Mouse (Mus musculus): ENCODE data around the gene Cradd.

DNA sequence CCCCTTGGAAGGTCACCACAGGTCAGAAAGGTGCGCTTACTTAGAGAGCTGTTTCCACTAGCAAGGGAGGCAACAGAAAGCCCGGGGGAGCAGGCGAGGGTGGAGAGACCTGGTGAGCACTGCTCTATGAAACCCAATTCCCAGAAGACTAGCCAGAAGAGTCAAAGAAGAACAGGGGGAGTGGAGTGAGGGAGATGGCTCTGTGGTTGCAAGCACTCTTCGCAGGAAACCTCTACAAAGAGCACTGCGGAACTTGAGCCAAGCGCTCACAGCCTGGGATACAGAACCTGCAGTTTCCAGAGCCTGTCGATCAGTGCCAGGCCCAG, 24.2 kb downstream of the Cradd start:
- no peak for TF ChIP-seq CTCF (conservative IDR thresholded peaks at IDR 0.05; ENCODE audit: low read length)
- no peak for TF ChIP-seq NANOG (IDR thresholded peaks at IDR 0.05; ENCODE audit: borderline replicate concordance, low read length)
- no peak for TF ChIP-seq POU5F1 (IDR thresholded peaks at IDR 0.05; ENCODE audit: borderline replicate concordance, low read length)

Data from E14TG2a.4 (cell line).